Mouse (Mus musculus) stomach, postnatal 0 days (tissue): ENCODE results near the gene Spryd4. TPM values are rescaled to one million over a fixed set of nuclear protein-coding genes. Genes with fewer than 3 reads are reported as not detected.

Experiments used
- ATAC-seq: fragments of 200-750 bp; cut with Nextera tagmentation; 2 replicates; pipeline ENCODE4 v1.8.0; 2017; ENCODE audit not compliant: low FRiP score, low TSS enrichment
- DNase-seq: peaks from one replicate; pipeline ENCODE4 v3.0.0-alpha.2; 2016; ENCODE audit warnings: low spot score
- H3K27ac ChIP-seq: fragments of 300-500 bp; sonication (generic); replicated peaks from 2 replicates; pipeline ENCODE4 v1.5.1; 2014; ENCODE audit warnings: mild to moderate bottlenecking, control low read depth
- H3K27me3 ChIP-seq: fragments of 300-500 bp; sonication (generic); 2 replicates; pipeline ENCODE4 v1.6.1; 2014; ENCODE audit warnings: low read length; ENCODE audit not compliant: control insufficient read depth, insufficient read depth
- H3K36me3 ChIP-seq: fragments of 300-500 bp; sonication (generic); 2 replicates; pipeline ENCODE4 v1.6.1; 2014; ENCODE audit warnings: low read length, mixed read lengths; ENCODE audit not compliant: control insufficient read depth, insufficient read depth
- H3K4me1 ChIP-seq: fragments of 300-500 bp; sonication (generic); replicated peaks from 2 replicates; pipeline ENCODE4 v1.6.1; 2014; ENCODE audit warnings: antibody characterized with exemption; ENCODE audit not compliant: control insufficient read depth, insufficient read depth
- H3K4me2 ChIP-seq: fragments of 300-500 bp; sonication (generic); replicated peaks from 2 replicates; pipeline ENCODE4 v1.6.1; 2014; ENCODE audit warnings: low read depth, mild to moderate bottlenecking, control low read depth, moderate library complexity
- H3K4me3 ChIP-seq: fragments of 300-500 bp; sonication (generic); 2 replicates; pipeline ENCODE4 v1.5.1; 2014; ENCODE audit warnings: low read depth, low read length, control low read depth
- H3K9ac ChIP-seq: fragments of 300-500 bp; sonication (generic); 2 replicates; pipeline ENCODE4 v1.6.1; 2014; ENCODE audit warnings: mild to moderate bottlenecking, low read length, control low read depth, mixed read lengths
- H3K9me3 ChIP-seq: fragments of 300-500 bp; sonication (generic); 2 replicates; pipeline ENCODE4 v1.6.1; 2016; ENCODE audit warnings: low read length; ENCODE audit not compliant: control insufficient read depth
- CTCF ChIP-seq: IDR thresholded peaks from 2 replicates; pipeline ENCODE4 v1.5.1; 2016; ENCODE audit warnings: antibody characterized with exemption, low read depth, mild to moderate bottlenecking, moderate library complexity
- EP300 ChIP-seq: optimal IDR thresholded peaks from 2 replicates; pipeline ENCODE3; 2016; ENCODE audit warnings: antibody characterized with exemption
- WGBS: fragments of 180-500 bp; shearing (Covaris S2); extraction: QIAGEN DNeasy Blood & Tissue Kit; methylation state at CpG from one replicate; pipeline ENCODE4 v1.1.7; 2014; 5-methylcytosine and 5-hydroxymethylcytosine counted together
- polyA plus RNA-seq: library from polyadenylated mRNA; unstranded; fragments of >200 nt; fragmentation: Nextera tagmentation; extraction: Ambion mirVana; gene quantifications from 2 replicates; pipeline ENCODE4 v1.2.1, GENCODE M21; 2015

The Spryd4 gene
- polyA plus RNA-seq, 1 experiment from 2014 or later, result 25.6 TPM

DNA sequence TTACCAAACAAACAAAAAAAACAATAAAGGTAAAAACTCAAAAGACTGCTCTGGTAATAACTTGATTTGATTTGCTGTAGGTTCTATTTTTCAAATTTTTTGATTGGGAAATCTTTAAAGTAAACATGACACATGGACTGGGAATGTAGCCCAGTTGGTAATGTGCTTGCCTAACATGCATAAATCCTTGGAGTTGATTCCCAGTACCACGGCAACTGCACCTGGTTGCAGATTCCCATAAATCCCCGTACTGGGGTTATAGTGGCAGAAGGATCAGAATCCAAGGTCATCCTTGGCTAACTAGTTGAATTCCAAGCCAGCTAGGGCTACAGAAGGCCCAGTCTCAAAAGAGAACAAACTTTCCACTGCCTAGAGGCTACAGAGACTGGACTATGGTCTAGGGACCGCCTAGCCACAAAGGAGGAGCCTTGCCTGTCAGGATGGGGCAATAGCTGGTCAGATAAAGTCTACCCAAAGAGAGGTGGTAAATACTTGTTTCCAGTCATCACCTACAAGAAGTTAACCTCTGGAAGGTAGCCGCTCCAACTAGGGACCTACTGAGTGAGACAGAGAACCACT is 42.2 kb upstream of the Spryd4 start, which contains the start of gene Apon:
Apon (plus strand) TSS at position 420 of the 579 bp plus-strand sequence.
- ATAC-seq (no peak), DNase-seq (no peak)
- Histone ChIP-seq H3K4me3 (no peak within 1 kb of the TSS), H3K27me3 (no peaks in the 10 kb centered on the region), H3K4me2 (no peak within 1 kb of the TSS), H3K27ac (no peak within 1 kb of the TSS), H3K36me3 (peaks cover 19% of the 10 kb centered on the region), H3K9ac (no peak within 1 kb of the TSS), H3K4me1 (no peaks in the 10 kb centered on the region), H3K9me3 (no peaks in the 10 kb centered on the region)
- 67% methylated on average over 4 of the region's 4 CpGs for WGBS
- TF ChIP-seq EP300 (no peak), CTCF (no peak)

DNA sequence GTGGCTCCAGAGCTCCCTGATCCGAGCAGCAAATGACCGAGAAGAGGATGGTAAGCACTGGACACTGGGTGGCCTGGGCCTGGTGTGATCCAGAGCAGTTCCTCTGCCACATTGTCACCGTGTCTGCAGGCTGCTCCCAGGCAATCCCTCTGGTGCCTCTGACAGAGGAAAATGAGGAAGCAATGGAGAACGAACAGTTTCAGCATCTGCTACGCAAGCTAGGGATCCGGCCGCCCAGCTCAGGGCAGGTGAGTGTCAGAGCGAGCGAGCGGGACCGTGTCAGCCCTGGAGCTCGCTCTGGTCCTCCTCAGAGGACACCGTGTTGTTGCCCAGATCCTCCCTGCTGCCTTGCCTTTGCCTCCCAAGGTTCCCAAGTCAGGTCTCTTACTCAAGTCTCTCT is 39.0 kb upstream of the Spryd4 start:
- Histone ChIP-seq H3K27me3 (no peaks in the 10 kb centered on the region), H3K4me1 (no peaks in the 10 kb centered on the region), H3K36me3 (peaks cover 19% of the 10 kb centered on the region), H3K27ac (no peak overlapping the region), H3K9me3 (no peaks in the 10 kb centered on the region), H3K4me2 (no peak overlapping the region), H3K9ac (no peak overlapping the region), H3K4me3 (no peak overlapping the region)
- no peak for TF ChIP-seq EP300
- TF ChIP-seq CTCF, result no peak
- DNase-seq (no peak), ATAC-seq (no peak)
- WGBS, result 98% methylated on average over 13 of the region's 13 CpGs

DNA sequence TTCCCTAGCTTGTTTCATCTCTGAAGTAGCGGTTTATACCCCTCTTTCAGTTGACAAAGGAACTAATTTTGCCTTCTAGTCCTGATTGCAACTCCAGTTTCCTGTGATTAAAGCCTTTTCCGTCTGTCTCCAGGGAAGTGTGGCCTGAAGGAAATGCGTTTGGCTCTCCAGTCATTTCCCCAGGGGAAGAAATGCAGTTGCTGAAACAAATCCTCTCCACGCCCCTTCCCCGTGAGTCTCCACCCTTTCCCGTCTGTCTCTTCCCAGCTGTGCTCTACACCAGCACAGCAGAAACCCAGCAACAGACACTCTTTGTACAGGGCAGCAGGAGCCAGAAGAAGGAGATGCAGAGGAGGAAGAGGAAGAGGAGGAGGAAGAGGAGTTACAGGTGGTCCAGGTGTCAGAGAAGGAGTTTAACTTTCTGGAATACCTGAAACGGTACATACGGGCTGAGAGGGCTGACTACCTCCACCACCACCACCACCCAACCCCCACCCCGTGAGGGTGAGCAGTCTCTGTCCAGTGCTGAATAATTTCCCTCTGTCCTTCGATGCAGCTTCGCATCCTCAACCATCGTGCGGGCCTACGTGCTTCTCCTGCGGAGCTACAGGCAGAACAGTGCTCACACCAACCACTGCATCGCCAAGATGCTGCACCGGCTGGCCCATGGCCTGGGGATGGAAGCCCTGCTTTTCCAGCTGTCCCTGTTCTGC is 35.6 kb upstream of the Spryd4 start:
- 70% methylated on average over 17 of the region's 17 CpGs for WGBS
- TF ChIP-seq CTCF (no peak), EP300 (no peak)
- Histone ChIP-seq H3K4me3 (no peak overlapping the region), H3K9me3 (no peaks in the 10 kb centered on the region), H3K27me3 (no peaks in the 10 kb centered on the region), H3K27ac (peak overlapping the region; percentile 40; the same call in 1 of the 2 replicates), H3K9ac (no peak overlapping the region), H3K36me3 (peaks cover 17% of the 10 kb centered on the region), H3K4me1 (no peaks in the 10 kb centered on the region), H3K4me2 (no peak overlapping the region)
- DNase-seq, result no peak
- peak; percentile 48; the same call in 1 of the 2 replicates for ATAC-seq

DNA sequence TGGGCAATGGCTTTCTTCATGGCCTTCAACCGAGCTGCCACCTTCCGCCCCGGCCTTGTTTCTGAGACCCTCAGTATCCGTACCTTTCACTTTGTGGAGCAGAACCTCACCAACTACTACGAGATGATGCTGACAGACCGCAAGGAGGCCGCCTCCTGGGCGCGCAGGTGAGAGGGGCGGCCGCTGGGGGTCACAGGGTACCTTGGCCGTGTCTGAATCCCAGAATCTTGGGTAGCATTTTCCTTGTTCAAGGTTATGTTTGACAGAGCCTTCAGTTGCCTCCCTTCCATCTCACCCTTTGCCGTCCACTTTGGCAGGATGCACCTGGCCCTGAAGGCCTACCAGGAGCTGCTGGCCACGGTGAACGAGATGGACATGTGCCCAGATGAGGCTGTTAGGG is 32.5 kb upstream of the Spryd4 start:
- DNase-seq (no peak), ATAC-seq (0 out of 2 replicates have a peak, but pooled peaks have one; percentile 33)
- no peak overlapping the region for H3K27ac ChIP-seq
- no peak for TF ChIP-seq EP300
- no peak for TF ChIP-seq CTCF
- H3K9ac ChIP-seq, result no peak overlapping the region
- no peaks in the 10 kb centered on the region for H3K9me3 ChIP-seq
- no peak overlapping the region for H3K4me2 ChIP-seq
- H3K4me1 ChIP-seq, result no peaks in the 10 kb centered on the region
- H3K36me3 ChIP-seq, result peaks cover 3% of the 10 kb centered on the region; the same call in 1 of the 2 replicates
- no peak overlapping the region for H3K4me3 ChIP-seq
- no peaks in the 10 kb centered on the region for H3K27me3 ChIP-seq
- WGBS, result 93% methylated on average over 15 of the region's 15 CpGs

DNA sequence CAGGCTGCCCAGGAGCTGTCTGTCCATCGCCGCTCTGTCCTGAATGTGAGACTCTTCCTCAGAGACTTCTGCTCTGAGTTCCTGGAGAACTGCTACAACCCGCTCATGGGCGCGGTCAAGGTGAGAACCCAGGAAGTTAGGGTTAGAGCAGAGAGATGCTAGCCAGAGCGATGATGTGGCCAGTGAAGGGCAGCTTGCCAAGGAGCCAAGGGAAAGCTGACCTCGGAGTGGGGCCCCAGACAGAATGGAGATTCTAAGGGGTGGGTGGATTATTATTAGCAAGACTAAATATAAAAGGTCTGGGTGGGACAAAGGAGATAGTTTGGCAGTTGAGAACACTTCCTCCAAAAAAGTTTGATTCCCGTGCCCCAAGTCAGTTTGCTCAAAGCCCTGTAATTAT is 31.6 kb upstream of the Spryd4 start:
- Histone ChIP-seq H3K36me3 (0 out of 2 replicates have a peak, but pooled peaks cover 2% of the 10 kb centered on the region), H3K4me3 (no peak overlapping the region), H3K4me2 (no peak overlapping the region), H3K9me3 (no peaks in the 10 kb centered on the region), H3K4me1 (no peaks in the 10 kb centered on the region), H3K27ac (no peak overlapping the region), H3K9ac (no peak overlapping the region), H3K27me3 (no peaks in the 10 kb centered on the region)
- DNase-seq, result no peak
- no peak for ATAC-seq
- 88% methylated on average over 8 of the region's 8 CpGs for WGBS
- TF ChIP-seq CTCF (no peak), EP300 (no peak)

DNA sequence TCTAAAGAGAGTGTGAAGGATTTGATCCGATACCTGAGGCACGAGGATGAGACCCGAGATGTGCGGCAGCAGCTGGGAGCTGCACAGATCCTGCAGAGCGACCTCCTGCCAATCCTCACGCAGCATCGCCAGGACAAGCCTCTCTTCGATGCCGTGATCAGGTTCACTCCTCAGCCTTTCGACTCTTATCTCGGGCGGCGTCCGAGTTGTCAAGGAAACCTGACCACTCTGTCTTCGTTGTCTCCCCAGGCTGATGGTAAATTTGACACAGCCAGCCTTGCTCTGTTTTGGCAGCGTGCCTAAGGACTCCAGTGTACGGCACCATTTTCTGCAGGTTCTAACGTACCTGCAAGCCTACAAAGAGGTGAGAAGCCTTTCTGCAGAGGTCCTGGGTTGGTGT is 28.5 kb upstream of the Spryd4 start:
- no peaks in the 10 kb centered on the region for H3K27me3 ChIP-seq
- 0 out of 2 replicates have a peak, but pooled peaks cover 2% of the 10 kb centered on the region for H3K36me3 ChIP-seq
- H3K4me3 ChIP-seq, result no peak overlapping the region
- H3K27ac ChIP-seq, result no peak overlapping the region
- H3K9me3 ChIP-seq, result no peaks in the 10 kb centered on the region
- no peak for DNase-seq
- TF ChIP-seq EP300 (no peak), CTCF (no peak)
- H3K4me2 ChIP-seq, result no peak overlapping the region
- ATAC-seq, result no peak
- WGBS, result 78% methylated on average over 18 of the region's 18 CpGs
- no peak overlapping the region for H3K9ac ChIP-seq
- H3K4me1 ChIP-seq, result no peaks in the 10 kb centered on the region
